Mouse (Mus musculus) midbrain, embryonic 15.5 days (tissue): ENCODE results near the gene Ndufa12. TPM values are rescaled to one million over a fixed set of nuclear protein-coding genes. Genes with fewer than 3 reads are reported as not detected.

Experiments
- ATAC-seq: fragments of 200-750 bp; cut with Nextera tagmentation; replicated peaks from 2 replicates; pipeline ENCODE4 v1.8.0; 2017; ENCODE audit warnings: moderate TSS enrichment
- H3K27ac ChIP-seq: fragments of 300-500 bp; sonication (generic); 2 replicates; pipeline ENCODE4 v1.5.1; 2015; ENCODE audit warnings: mild to moderate bottlenecking, inconsistent platforms
- H3K27me3 ChIP-seq: fragments of 300-500 bp; sonication (generic); replicated peaks from 2 replicates; pipeline ENCODE4 v1.6.1; 2015; ENCODE audit warnings: inconsistent platforms
- H3K36me3 ChIP-seq: fragments of 300-500 bp; sonication (generic); replicated peaks from 2 replicates; pipeline ENCODE4 v1.6.1; 2015; ENCODE audit warnings: inconsistent platforms
- H3K4me1 ChIP-seq: fragments of 300-500 bp; sonication (generic); 2 replicates; pipeline ENCODE4 v1.6.1; 2015; ENCODE audit warnings: inconsistent platforms
- H3K4me2 ChIP-seq: fragments of 300-500 bp; sonication (generic); 2 replicates; pipeline ENCODE4 v1.6.1; 2015; ENCODE audit warnings: inconsistent platforms, mild to moderate bottlenecking, moderate library complexity
- H3K4me3 ChIP-seq: fragments of 300-500 bp; sonication (generic); 2 replicates; pipeline ENCODE4 v1.5.1; 2015; ENCODE audit warnings: mild to moderate bottlenecking, inconsistent platforms
- H3K9ac ChIP-seq: fragments of 300-500 bp; sonication (generic); 2 replicates; pipeline ENCODE4 v1.6.1; 2015; ENCODE audit warnings: mild to moderate bottlenecking, inconsistent platforms
- H3K9me3 ChIP-seq: fragments of 300-500 bp; sonication (generic); 2 replicates; pipeline ENCODE4 v1.6.1; 2016; ENCODE audit warnings: inconsistent platforms
- WGBS: fragments of 180-500 bp; shearing (Covaris S2); methylation state at CpG from one replicate; pipeline ENCODE4 v1.1.7; 2015; ENCODE audit warnings: mixed read lengths; 5-methylcytosine and 5-hydroxymethylcytosine counted together
- polyA plus RNA-seq: library from polyadenylated mRNA; unstranded; fragments of >200 nt; fragmentation: Nextera tagmentation; extraction: Ambion mirVana; gene quantifications from 2 replicates; pipeline ENCODE4 v1.2.1, GENCODE M21; 2015

Ndufa12 gene
- polyA plus RNA-seq, 1 experiment from 2014 or later = 289 TPM

DNA sequence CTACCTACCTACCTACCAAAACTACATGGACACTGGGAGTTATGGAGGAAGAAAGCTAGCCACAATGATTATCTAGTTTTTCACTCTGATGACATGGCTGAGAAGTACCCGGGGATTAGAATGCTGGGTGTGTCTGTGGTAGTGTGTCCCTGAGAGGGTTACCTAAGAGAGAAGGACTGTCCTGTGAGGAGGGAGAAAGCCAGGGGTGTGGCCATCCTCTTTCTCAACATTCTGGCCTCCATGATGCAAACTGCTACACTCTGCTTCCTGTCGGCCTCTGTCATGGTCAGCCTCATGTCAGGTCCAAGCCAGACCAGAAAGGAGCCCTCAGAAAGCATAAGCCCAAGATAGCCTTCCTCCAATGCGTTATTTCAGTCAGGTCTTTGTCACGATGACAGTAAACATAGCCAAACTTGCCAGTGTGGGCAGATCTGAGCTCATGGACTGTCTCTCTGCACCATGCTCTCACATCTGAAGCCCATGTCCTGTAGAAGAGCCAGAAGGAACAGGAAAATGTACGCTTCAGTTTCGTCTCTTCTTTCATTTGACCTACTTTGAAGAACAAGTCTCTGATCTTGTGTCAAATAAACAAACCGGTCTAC, 49.3 kb downstream of the Ndufa12 start:
- 91% methylated on average over 7 of the region's 7 CpGs for WGBS
- Histone ChIP-seq H3K4me3 (no peak overlapping the region), H3K4me2 (no peak overlapping the region)

GRCm38 (mm10) chr10:94249575-94250456, 51.3 kb downstream of the Ndufa12 start:
- ATAC-seq = peak; percentile 90
- Histone ChIP-seq H3K4me3 (no peak overlapping the region), H3K27ac (peak overlapping the region; percentile 51; the same call in 1 of the 2 replicates), H3K9me3 (no peaks in the 10 kb centered on the region), H3K4me1 (peaks cover 14% of the 10 kb centered on the region), H3K27me3 (no peaks in the 10 kb centered on the region), H3K36me3 (no peaks in the 10 kb centered on the region), H3K9ac (no peak overlapping the region), H3K4me2 (peak overlapping the region; percentile 36)
- WGBS = 34% methylated on average over 22 of the region's 22 CpGs

More for the DNA sequence above, 49.3 kb downstream of the Ndufa12 start:
- no peak for ATAC-seq
- Histone ChIP-seq H3K4me1 (peaks cover 14% of the 10 kb centered on the region), H3K36me3 (no peaks in the 10 kb centered on the region), H3K27ac (no peak overlapping the region), H3K27me3 (no peaks in the 10 kb centered on the region), H3K9me3 (no peaks in the 10 kb centered on the region), H3K9ac (no peak overlapping the region)

GRCm38 (mm10) chr10:94253260-94253807, 54.8 kb downstream of the Ndufa12 start:
- Histone ChIP-seq H3K27ac (no peak overlapping the region), H3K4me1 (peaks cover 14% of the 10 kb centered on the region), H3K9ac (no peak overlapping the region), H3K4me3 (no peak overlapping the region), H3K27me3 (no peaks in the 10 kb centered on the region), H3K9me3 (no peaks in the 10 kb centered on the region), H3K4me2 (no peak overlapping the region), H3K36me3 (no peaks in the 10 kb centered on the region)
- no peak for ATAC-seq
- 69% methylated on average over 17 of the region's 17 CpGs for WGBS

GRCm38 (mm10) chr10:94254766-94255165, 56.2 kb downstream of the Ndufa12 start:
- no peak overlapping the region for H3K4me2 ChIP-seq
- no peaks in the 10 kb centered on the region for H3K9me3 ChIP-seq
- H3K27ac ChIP-seq = no peak overlapping the region
- no peak for ATAC-seq
- peaks cover 6% of the 10 kb centered on the region for H3K4me1 ChIP-seq
- no peak overlapping the region for H3K4me3 ChIP-seq
- no peak overlapping the region for H3K9ac ChIP-seq
- no peaks in the 10 kb centered on the region for H3K27me3 ChIP-seq
- 75% methylated on average over 3 of the region's 3 CpGs for WGBS
- H3K36me3 ChIP-seq = no peaks in the 10 kb centered on the region

GRCm38 (mm10) chr10:94255744-94256143, 57.2 kb downstream of the Ndufa12 start:
- ATAC-seq = no peak
- 55% methylated on average over 6 of the region's 6 CpGs for WGBS
- Histone ChIP-seq H3K36me3 (no peaks in the 10 kb centered on the region), H3K27me3 (no peaks in the 10 kb centered on the region), H3K27ac (no peak overlapping the region), H3K4me1 (no peaks in the 10 kb centered on the region), H3K4me3 (no peak overlapping the region), H3K9me3 (no peaks in the 10 kb centered on the region), H3K9ac (no peak overlapping the region), H3K4me2 (no peak overlapping the region)

GRCm38 (mm10) chr10:94256518-94256917, 58.0 kb downstream of the Ndufa12 start:
- H3K27ac ChIP-seq = no peak overlapping the region

DNA sequence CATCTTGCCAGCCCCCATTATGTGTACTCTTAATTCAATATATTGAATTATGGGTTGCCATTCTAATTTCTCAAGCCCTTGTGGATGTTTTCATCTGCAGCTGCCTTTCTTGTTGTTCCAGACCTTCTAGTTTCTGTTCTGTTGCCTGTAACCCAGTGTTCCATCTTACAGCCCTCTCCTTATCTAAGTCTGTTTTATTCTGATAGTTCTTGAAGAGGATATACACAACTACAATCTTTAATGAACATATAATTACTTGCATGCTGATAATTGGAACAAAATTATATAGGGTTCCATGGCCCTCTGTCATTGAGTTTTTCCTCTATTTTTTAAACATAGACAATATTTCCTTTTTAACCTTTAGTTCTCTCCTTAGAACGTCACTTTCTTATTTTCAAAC, 62.0 kb downstream of the Ndufa12 start:
- Histone ChIP-seq H3K27ac (no peak overlapping the region), H3K4me3 (no peak overlapping the region), H3K9me3 (no peaks in the 10 kb centered on the region), H3K4me1 (no peaks in the 10 kb centered on the region), H3K4me2 (no peak overlapping the region), H3K27me3 (no peaks in the 10 kb centered on the region), H3K36me3 (no peaks in the 10 kb centered on the region), H3K9ac (no peak overlapping the region)
- no peak for ATAC-seq
- 85% methylated on average over 1 of the region's 1 CpGs for WGBS

More at GRCm38 (mm10) chr10:94256518-94256917, 58.0 kb downstream of the Ndufa12 start:
- no peak overlapping the region for H3K4me3 ChIP-seq
- no peaks in the 10 kb centered on the region for H3K27me3 ChIP-seq
- WGBS = 88% methylated on average over 4 of the region's 4 CpGs
- no peak overlapping the region for H3K9ac ChIP-seq
- H3K36me3 ChIP-seq = no peaks in the 10 kb centered on the region
- H3K9me3 ChIP-seq = no peaks in the 10 kb centered on the region
- H3K4me2 ChIP-seq = no peak overlapping the region
- no peak for ATAC-seq
- no peaks in the 10 kb centered on the region for H3K4me1 ChIP-seq

DNA sequence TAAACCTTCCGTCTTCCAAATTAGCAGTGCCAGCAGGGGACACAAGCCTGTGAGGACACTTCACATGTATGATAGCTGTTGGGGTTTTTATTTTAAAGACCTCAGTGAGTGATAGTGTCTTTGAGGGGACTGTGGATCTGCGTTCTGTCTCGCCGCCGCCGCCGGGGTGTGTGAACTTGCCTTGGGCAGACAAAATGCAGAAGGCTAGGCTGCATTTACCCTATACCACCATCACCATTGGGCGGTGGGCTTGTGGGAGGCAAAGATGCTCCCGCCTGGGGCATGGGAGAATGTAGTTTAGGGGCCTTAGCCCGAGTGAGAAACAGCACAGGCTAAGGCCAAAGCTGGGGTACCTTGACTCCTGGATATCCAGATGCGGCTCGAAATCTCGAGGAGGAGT, 64.1 kb downstream of the Ndufa12 start:
- ATAC-seq = no peak
- H3K9me3 ChIP-seq = no peaks in the 10 kb centered on the region
- no peak overlapping the region for H3K27ac ChIP-seq
- no peaks in the 10 kb centered on the region for H3K27me3 ChIP-seq
- H3K4me1 ChIP-seq = no peaks in the 10 kb centered on the region
- no peaks in the 10 kb centered on the region for H3K36me3 ChIP-seq
- no peak overlapping the region for H3K9ac ChIP-seq
- 93% methylated on average over 13 of the region's 13 CpGs for WGBS
- H3K4me2 ChIP-seq = no peak overlapping the region
- H3K4me3 ChIP-seq = no peak overlapping the region

GRCm38 (mm10) chr10:94263211-94263610, 64.7 kb downstream of the Ndufa12 start:
- H3K4me1 ChIP-seq = no peaks in the 10 kb centered on the region
- no peak for ATAC-seq
- no peak overlapping the region for H3K9ac ChIP-seq
- no peaks in the 10 kb centered on the region for H3K36me3 ChIP-seq
- WGBS = 77% methylated on average over 3 of the region's 3 CpGs
- no peaks in the 10 kb centered on the region for H3K27me3 ChIP-seq
- H3K9me3 ChIP-seq = no peaks in the 10 kb centered on the region
- no peak overlapping the region for H3K4me2 ChIP-seq
- H3K27ac ChIP-seq = no peak overlapping the region
- H3K4me3 ChIP-seq = no peak overlapping the region

- H3K4me1 ChIP-seq = no peaks in the 10 kb centered on the region
- ATAC-seq = no peak
- H3K4me2 ChIP-seq = no peak overlapping the region
- no peaks in the 10 kb centered on the region for H3K36me3 ChIP-seq
- no peaks in the 10 kb centered on the region for H3K9me3 ChIP-seq
- no peak overlapping the region for H3K9ac ChIP-seq
- H3K4me3 ChIP-seq = no peak overlapping the region
- WGBS = 55% methylated on average over 17 of the region's 17 CpGs
- H3K27me3 ChIP-seq = no peaks in the 10 kb centered on the region
- no peak overlapping the region for H3K27ac ChIP-seq
Measured at GRCm38 (mm10) chr10:94265656-94266542, 67.4 kb downstream of the Ndufa12 start.
